Mouse (Mus musculus): Measurements from ENCODE around the gene Srrt.
A peak's percentile ranks its signal among the peaks of the same experiment; 100 is the strongest.

Srrt gene

DNA sequence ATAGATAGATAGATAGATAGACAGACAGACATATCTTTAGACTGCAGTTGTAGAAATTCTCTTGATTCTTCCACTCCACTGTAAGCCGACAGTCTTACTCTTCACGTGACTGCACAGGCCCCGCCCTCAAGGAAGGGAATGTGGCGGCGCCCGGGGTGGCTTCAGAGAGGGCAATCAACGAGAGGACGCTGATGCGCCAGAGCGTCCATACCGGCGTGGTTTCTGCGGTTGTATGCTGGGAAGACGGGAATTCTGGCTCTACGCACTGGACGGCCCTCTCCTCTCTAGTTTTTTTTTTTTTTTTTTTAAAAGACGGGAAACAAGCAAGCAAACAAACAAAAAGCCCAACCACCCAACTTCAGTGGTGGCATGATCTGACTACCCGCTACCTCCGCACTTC lies 30.8 kb upstream of the Srrt start:
- peak; percentile 95 for DNase-seq (ENCODE audit: low read depth, low spot score)

DNA sequence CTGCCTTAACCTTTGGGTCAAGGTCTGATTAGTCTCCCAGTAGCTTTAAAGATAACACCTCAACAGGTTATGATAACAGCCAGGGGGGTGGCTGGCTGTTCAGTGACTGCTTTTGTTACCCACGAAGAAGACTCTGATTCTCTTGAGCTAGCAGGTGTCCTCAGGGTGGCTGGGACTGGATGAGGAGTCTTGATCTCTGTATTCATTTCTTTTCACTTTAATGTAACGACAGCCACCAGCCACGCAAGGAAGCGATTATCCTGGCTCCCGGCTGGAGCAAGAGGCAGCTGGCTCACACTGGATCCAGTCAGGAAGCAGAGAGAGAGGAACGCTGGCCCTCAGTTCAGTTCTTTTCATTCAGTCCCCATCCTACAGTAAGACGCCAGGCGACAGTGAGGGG lies 29.7 kb upstream of the Srrt start:
- DNase-seq (ENCODE audit: low read depth, low spot score): no peak

DNA sequence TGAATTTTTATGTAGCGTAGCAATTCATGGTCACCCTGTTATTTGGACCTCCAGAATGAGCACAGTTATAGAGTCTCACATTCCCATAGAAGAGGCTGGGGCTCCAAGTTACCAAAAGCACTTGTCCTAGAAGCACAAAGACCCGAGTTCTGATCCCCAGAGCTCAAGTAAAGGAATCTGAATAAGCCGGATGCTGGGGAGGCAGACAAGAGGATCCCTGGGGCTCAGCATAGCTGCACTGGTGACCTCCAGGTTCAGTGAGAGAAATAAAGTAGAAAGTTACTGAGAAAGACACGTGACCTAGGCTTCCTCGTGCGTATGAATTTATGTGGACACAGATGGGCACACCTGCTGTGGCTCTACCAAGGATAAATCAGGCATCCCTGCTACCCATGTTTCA lies 27.6 kb upstream of the Srrt start:
- no peak for DNase-seq (ENCODE audit: low read depth, low spot score)

DNA sequence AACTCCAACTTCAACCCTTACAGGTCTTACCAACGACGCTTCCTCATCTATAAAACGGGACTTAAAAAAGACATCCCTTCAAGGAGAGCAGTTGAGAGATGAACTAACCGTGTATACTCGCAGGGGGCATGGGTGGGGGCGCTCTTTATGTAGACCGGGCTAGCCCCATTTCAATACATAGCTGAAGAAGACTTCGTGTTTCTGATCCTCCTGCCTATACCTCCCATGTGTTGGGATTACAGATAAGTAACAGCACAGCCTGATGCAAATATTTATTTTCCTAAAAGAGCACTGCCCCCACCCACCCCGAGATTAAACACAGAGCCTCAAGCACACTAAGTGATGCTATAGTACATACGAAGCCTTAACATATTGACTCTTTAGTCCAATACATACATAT lies 26.8 kb upstream of the Srrt start:
- DNase-seq (ENCODE audit: low read depth, low spot score): no peak

- DNase-seq (ENCODE audit: low read depth, low spot score): peak; percentile 90
Observed at GRCm38 (mm10) chr5:137333512-137334174, 26.2 kb upstream of the Srrt start, which contains the start of gene Slc12a9. TSS of gene Slc12a9 (minus strand) at chr5:137333597.

DNA sequence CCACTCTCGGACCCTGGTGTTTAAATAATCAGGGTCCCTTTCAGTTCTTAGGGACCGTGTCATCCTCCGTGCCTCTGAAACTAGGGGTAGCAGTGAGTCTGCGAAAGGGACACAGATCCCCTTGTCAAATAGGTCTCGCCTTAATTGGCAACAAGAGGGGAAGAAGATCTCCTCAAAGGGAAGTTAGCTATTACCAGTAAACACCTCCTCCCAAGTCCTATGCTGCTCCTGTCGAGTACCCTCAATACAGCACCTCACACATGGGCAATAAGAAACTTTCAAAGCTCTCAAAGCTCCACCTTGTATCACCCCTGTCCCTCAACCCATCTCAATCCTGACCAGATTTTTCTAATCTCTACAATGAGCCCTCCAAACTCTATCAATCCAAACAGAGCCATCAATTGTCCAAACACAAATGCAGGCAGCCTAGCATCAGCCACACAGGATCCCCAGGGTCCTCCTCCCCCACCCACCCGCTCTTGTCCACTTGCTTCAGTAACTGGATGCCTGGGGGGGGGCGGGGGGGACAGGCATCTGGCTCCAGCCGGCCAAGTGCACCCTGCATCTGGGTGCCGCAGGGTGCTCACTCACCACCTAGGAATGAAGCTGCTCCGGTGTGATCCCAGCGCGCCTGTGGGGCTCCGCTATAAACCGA lies 25.5 kb upstream of the Srrt start:
- no peak for DNase-seq (ENCODE audit: low read depth, low spot score)

- DNase-seq (ENCODE audit: low read depth, low spot score): no peak
Observed at GRCm38 (mm10) chr5:137330910-137331309, 23.4 kb upstream of the Srrt start.

- DNase-seq (ENCODE audit: low read depth, low spot score): no peak
Observed at GRCm38 (mm10) chr5:137320996-137321395, 13.5 kb upstream of the Srrt start.

DNA sequence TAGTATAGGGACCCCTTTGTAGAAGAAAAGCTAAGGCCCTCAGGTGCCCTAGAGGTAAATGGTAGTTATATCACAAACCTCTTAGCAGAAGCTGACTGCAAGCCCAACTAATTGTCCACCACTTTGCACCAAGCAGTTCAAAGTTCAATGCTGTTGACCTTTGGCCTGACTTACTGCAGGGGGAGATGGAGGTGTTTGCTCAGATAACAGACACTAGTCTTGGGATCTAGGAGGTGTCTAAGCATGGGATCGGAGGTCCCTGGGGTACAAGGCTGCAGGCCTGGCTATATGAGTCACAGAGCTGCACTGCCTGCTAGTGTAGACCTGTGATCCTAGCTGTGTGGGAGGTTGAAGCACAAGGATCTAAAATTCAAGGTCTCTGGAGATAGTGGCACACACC lies 11.1 kb upstream of the Srrt start:
- no peak for DNase-seq (ENCODE audit: low read depth, low spot score)

- DNase-seq (ENCODE audit: low read depth, low spot score): no peak
Observed at GRCm38 (mm10) chr5:137317361-137317760, 9.9 kb upstream of the Srrt start.

DNA sequence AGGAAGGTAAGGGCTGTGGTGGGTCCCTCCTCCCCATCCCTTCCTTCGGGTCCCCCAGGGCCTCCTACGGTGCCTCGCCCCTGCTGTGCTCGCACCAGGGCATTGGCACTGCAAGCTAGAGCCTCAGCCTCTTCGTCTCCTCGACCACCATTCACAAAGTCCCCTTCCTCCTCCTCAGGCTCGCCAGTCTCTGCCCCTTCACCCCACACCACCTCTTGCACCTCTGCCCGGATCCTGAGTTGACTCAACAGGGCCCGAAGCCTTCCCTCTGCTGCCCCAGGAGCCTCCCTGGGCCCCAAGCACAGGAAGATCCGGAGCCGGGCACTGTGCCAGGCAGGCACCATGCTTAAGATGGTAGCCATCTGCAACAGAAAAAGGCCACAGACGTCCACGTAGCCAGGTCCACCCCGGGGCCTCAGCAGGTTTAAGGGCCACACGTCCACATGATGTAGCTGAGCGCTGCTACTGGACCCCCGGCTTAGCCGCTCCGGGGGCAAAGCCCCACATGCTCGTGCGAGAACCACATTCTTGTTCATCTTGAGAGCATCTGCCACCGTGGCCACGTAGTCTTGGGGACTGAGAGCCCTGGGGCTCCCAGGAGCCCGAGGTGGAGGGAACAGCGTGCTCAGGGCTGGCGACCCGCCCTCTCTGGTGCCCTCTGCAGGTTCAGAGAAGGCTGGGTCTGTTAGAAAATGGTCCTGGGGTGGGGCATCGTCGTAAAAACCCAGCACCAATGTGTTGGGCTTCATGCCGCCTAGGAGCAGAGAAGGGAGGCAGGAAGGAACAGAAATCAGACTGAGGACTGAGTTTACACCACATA lies 7.8 kb upstream of the Srrt start:
- DNase-seq (ENCODE audit: low read depth, low spot score): no peak

GRCm38 (mm10) chr5:137314193-137315083 lies 7.0 kb upstream of the Srrt start, which contains the start of gene Trip6:
TSS of gene Trip6 (minus strand) at chr5:137314404.
- no peak for DNase-seq (ENCODE audit: low read depth, low spot score)

- no peak for DNase-seq (ENCODE audit: low read depth, low spot score)
Observed at GRCm38 (mm10) chr5:137313466-137314192, 6.2 kb upstream of the Srrt start.

- no peak for DNase-seq (ENCODE audit: low read depth, low spot score)
Observed at GRCm38 (mm10) chr5:137308356-137308755, 882 bp upstream of the Srrt start.

- DNase-seq (ENCODE audit: low read depth, low spot score): no peak
Observed at GRCm38 (mm10) chr5:137306439-137307005, 952 bp downstream of the Srrt start.

GRCm38 (mm10) chr5:137305822-137306221 lies 1.7 kb downstream of the Srrt start:
- peak; percentile 65 for DNase-seq (ENCODE audit: low read depth, low spot score)

DNA sequence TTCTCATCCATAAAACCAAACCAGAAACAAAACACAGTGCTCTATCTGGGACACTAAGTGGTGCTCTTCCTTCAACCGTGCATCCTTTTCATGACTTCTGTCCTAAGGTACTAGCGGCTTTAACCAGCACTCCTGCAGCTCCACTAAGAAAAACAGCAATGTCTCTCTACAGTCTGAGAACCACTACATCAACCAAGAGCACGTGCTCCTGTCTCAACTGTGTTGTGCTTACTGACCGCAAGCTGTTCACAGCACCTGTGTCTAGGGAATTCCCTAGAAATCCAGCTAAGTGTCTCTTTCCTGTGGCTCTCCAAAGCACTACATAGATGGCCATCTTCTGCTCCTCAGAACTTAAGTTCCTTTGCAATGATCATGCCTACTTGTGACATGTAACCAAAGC lies 2.7 kb downstream of the Srrt start:
- no peak for DNase-seq (ENCODE audit: low read depth, low spot score)

GRCm38 (mm10) chr5:137304165-137304564 lies 3.3 kb downstream of the Srrt start:
- DNase-seq (ENCODE audit: low read depth, low spot score): no peak

- DNase-seq (ENCODE audit: low read depth, low spot score): no peak
Observed at GRCm38 (mm10) chr5:137303609-137304008, 3.9 kb downstream of the Srrt start.

- DNase-seq (ENCODE audit: low read depth, low spot score): no peak
Observed at GRCm38 (mm10) chr5:137301253-137301652, 6.2 kb downstream of the Srrt start.
